Mouse (Mus musculus) liver, embryonic 11.5 days (tissue): Measurements from ENCODE around the gene Hist3h2a. TPM values are rescaled to one million over a fixed set of nuclear protein-coding genes. Genes with fewer than 3 reads are reported as not detected.

Source experiments
- ATAC-seq: fragments of 200-750 bp; cut with Nextera tagmentation; replicated peaks from 2 replicates; pipeline ENCODE4 v1.8.0; 2017; ENCODE audit warnings: moderate number of reproducible peaks, mild to moderate bottlenecking, moderate TSS enrichment, moderate library complexity; ENCODE audit not compliant: low FRiP score
- DNase-seq: peaks from one replicate; pipeline ENCODE4 v3.0.0-alpha.2; 2017; ENCODE audit warnings: low spot score
- H3K27ac ChIP-seq: fragments of 300-500 bp; sonication (generic); 2 replicates; pipeline ENCODE4 v1.5.1; 2014; ENCODE audit warnings: mild to moderate bottlenecking, low read depth, low read length, control low read depth
- H3K27me3 ChIP-seq: fragments of 300-500 bp; sonication (generic); replicated peaks from 2 replicates; pipeline ENCODE4 v1.6.1; 2014; ENCODE audit warnings: low read length, mixed read lengths; ENCODE audit not compliant: control insufficient read depth, insufficient read depth
- H3K36me3 ChIP-seq: fragments of 300-500 bp; sonication (generic); 2 replicates; pipeline ENCODE4 v1.6.1; 2014; ENCODE audit warnings: mild to moderate bottlenecking, low read length, moderate library complexity, mixed read lengths; ENCODE audit not compliant: control insufficient read depth, insufficient read depth
- H3K4me1 ChIP-seq: fragments of 300-500 bp; sonication (generic); replicated peaks from 2 replicates; pipeline ENCODE4 v1.6.1; 2014; ENCODE audit warnings: low read length, mixed read lengths; ENCODE audit not compliant: control insufficient read depth, insufficient read depth
- H3K4me2 ChIP-seq: fragments of 300-500 bp; sonication (generic); 2 replicates; pipeline ENCODE4 v1.6.1; 2014; ENCODE audit warnings: mild to moderate bottlenecking, control low read depth, moderate library complexity
- H3K4me3 ChIP-seq: fragments of 300-500 bp; sonication (generic); 2 replicates; pipeline ENCODE4 v1.5.1; 2014; ENCODE audit warnings: low read depth, low read length, control low read depth
- H3K9ac ChIP-seq: fragments of 300-500 bp; sonication (generic); 2 replicates; pipeline ENCODE4 v1.6.1; 2014; ENCODE audit warnings: low read depth, low read length, control low read depth
- H3K9me3 ChIP-seq: fragments of 300-500 bp; sonication (generic); 2 replicates; pipeline ENCODE4 v1.6.1; 2016; ENCODE audit warnings: low read length, inconsistent platforms, mixed read lengths; ENCODE audit not compliant: control insufficient read depth
- WGBS: fragments of 180-500 bp; shearing (Covaris S2); extraction: QIAGEN DNeasy Blood & Tissue Kit; methylation state at CpG from one replicate; pipeline ENCODE4 v1.1.7; 2014; 5-methylcytosine and 5-hydroxymethylcytosine counted together
- polyA plus RNA-seq: library from polyadenylated mRNA; unstranded; fragments of >200 nt; fragmentation: Nextera tagmentation; extraction: Ambion mirVana; gene quantifications from 2 replicates; pipeline ENCODE4 v1.2.1, GENCODE M21; 2014

The Hist3h2a gene
- polyA plus RNA-seq, 1 experiment from 2014 or later: 14.5 TPM

GRCm38 (mm10) chr11:58926651-58927050, 27.8 kb upstream of the Hist3h2a start:
- ATAC-seq (no peak), DNase-seq (no peak)
- no peak overlapping the region for H3K27ac ChIP-seq
- H3K9ac ChIP-seq: no peak overlapping the region
- no peak overlapping the region for H3K4me3 ChIP-seq
- no peak overlapping the region for H3K4me2 ChIP-seq
- peaks cover 27% of the 10 kb centered on the region for H3K4me1 ChIP-seq
- H3K9me3 ChIP-seq: no peaks in the 10 kb centered on the region
- H3K36me3 ChIP-seq: peaks cover 4% of the 10 kb centered on the region; the same call in 1 of the 2 replicates
- WGBS: 77% methylated on average over 2 of the region's 3 CpGs
- no peaks in the 10 kb centered on the region for H3K27me3 ChIP-seq

GRCm38 (mm10) chr11:58927053-58927452, 27.4 kb upstream of the Hist3h2a start:
- no peaks in the 10 kb centered on the region for H3K9me3 ChIP-seq
- H3K4me3 ChIP-seq: no peak overlapping the region
- H3K4me2 ChIP-seq: no peak overlapping the region
- no peaks in the 10 kb centered on the region for H3K27me3 ChIP-seq
- H3K9ac ChIP-seq: no peak overlapping the region
- WGBS: 73% methylated on average over 2 of the region's 2 CpGs
- DNase-seq (no peak), ATAC-seq (no peak)
- H3K36me3 ChIP-seq: peaks cover 8% of the 10 kb centered on the region; the same call in 1 of the 2 replicates
- H3K27ac ChIP-seq: no peak overlapping the region
- H3K4me1 ChIP-seq: peaks cover 27% of the 10 kb centered on the region

- Histone ChIP-seq H3K9ac (peak overlapping the region; percentile 73), H3K4me1 (peaks cover 27% of the 10 kb centered on the region)
- peak; percentile 79 for ATAC-seq
Measured at GRCm38 (mm10) chr11:58927790-58928651, 26.5 kb upstream of the Hist3h2a start.

GRCm38 (mm10) chr11:58929055-58929454, 25.4 kb upstream of the Hist3h2a start:
- DNase-seq (no peak), ATAC-seq (no peak)
- Histone ChIP-seq H3K9ac (no peak overlapping the region; the same call in 1 of the 2 replicates), H3K4me1 (peaks cover 27% of the 10 kb centered on the region), H3K9me3 (no peaks in the 10 kb centered on the region), H3K36me3 (peaks cover 22% of the 10 kb centered on the region), H3K27me3 (no peaks in the 10 kb centered on the region), H3K4me2 (no peak overlapping the region), H3K27ac (no peak overlapping the region), H3K4me3 (no peak overlapping the region)
- WGBS: 63% methylated on average over 4 of the region's 4 CpGs

More at GRCm38 (mm10) chr11:58927790-58928651, 26.5 kb upstream of the Hist3h2a start:
- Histone ChIP-seq H3K4me2 (peak overlapping the region; percentile 81), H3K36me3 (peaks cover 12% of the 10 kb centered on the region), H3K4me3 (peak overlapping the region; percentile 51), H3K27ac (peak overlapping the region; percentile 90), H3K9me3 (no peaks in the 10 kb centered on the region), H3K27me3 (no peaks in the 10 kb centered on the region)
- WGBS: 14% methylated on average over 20 of the region's 20 CpGs
- DNase-seq: peak; percentile 84

- peaks cover 27% of the 10 kb centered on the region for H3K4me1 ChIP-seq
- 50% methylated on average over 3 of the region's 3 CpGs for WGBS
- peaks cover 27% of the 10 kb centered on the region for H3K36me3 ChIP-seq
- H3K4me3 ChIP-seq: no peak overlapping the region
- no peak overlapping the region for H3K27ac ChIP-seq
- no peaks in the 10 kb centered on the region for H3K27me3 ChIP-seq
- DNase-seq (no peak), ATAC-seq (no peak)
- H3K4me2 ChIP-seq: no peak overlapping the region
- peak overlapping the region; percentile 31; the same call in 1 of the 2 replicates for H3K9ac ChIP-seq
- H3K9me3 ChIP-seq: no peaks in the 10 kb centered on the region
Measured at GRCm38 (mm10) chr11:58929641-58930040, 24.8 kb upstream of the Hist3h2a start.

- no peaks in the 10 kb centered on the region for H3K27me3 ChIP-seq
- H3K4me3 ChIP-seq: no peak overlapping the region
- 53% methylated on average over 3 of the region's 3 CpGs for WGBS
- peaks cover 30% of the 10 kb centered on the region for H3K36me3 ChIP-seq
- no peak overlapping the region for H3K4me2 ChIP-seq
- H3K4me1 ChIP-seq: peaks cover 27% of the 10 kb centered on the region
- no peak overlapping the region for H3K9ac ChIP-seq
- H3K27ac ChIP-seq: peak overlapping the region; percentile 30; the same call in 1 of the 2 replicates
- no peaks in the 10 kb centered on the region for H3K9me3 ChIP-seq
- no peak for DNase-seq
- ATAC-seq: peak; percentile 44
Measured at GRCm38 (mm10) chr11:58930254-58930653, 24.2 kb upstream of the Hist3h2a start.

GRCm38 (mm10) chr11:58931576-58931975, 22.9 kb upstream of the Hist3h2a start:
- no peak overlapping the region for H3K27ac ChIP-seq
- DNase-seq: no peak
- no peak overlapping the region for H3K4me3 ChIP-seq
- peaks cover 36% of the 10 kb centered on the region for H3K36me3 ChIP-seq
- ATAC-seq: no peak
- 75% methylated on average over 4 of the region's 4 CpGs for WGBS
- no peaks in the 10 kb centered on the region for H3K27me3 ChIP-seq
- H3K4me1 ChIP-seq: peaks cover 27% of the 10 kb centered on the region
- H3K4me2 ChIP-seq: no peak overlapping the region
- H3K9ac ChIP-seq: no peak overlapping the region
- no peaks in the 10 kb centered on the region for H3K9me3 ChIP-seq

- peaks cover 10% of the 10 kb centered on the region for H3K4me1 ChIP-seq
- peak overlapping the region; percentile 91 for H3K27ac ChIP-seq
- DNase-seq (peak; percentile 43), ATAC-seq (peak; percentile 24)
- no peaks in the 10 kb centered on the region for H3K27me3 ChIP-seq
- H3K36me3 ChIP-seq: peaks cover 29% of the 10 kb centered on the region
- peak overlapping the region; percentile 94 for H3K4me3 ChIP-seq
- H3K4me2 ChIP-seq: peak overlapping the region; percentile 84
- H3K9ac ChIP-seq: peak overlapping the region; percentile 95
- 2% methylated on average over 13 of the region's 13 CpGs for WGBS
- H3K9me3 ChIP-seq: no peaks in the 10 kb centered on the region
Measured at GRCm38 (mm10) chr11:58937909-58938308, 16.6 kb upstream of the Hist3h2a start.
